Mouse (Mus musculus): ENCODE data around the gene Pde6b.

Gene Pde6b

GRCm38 (mm10) chr5:108465131-108465891 is 77.1 kb downstream of the Pde6b start:
- no peak for DNase-seq

- no peak for DNase-seq
Measured at GRCm38 (mm10) chr5:108466647-108467046, 78.5 kb downstream of the Pde6b start.

- no peak for DNase-seq
Measured at GRCm38 (mm10) chr5:108469617-108470016, 81.4 kb downstream of the Pde6b start.

GRCm38 (mm10) chr5:108473737-108474136 is 85.5 kb downstream of the Pde6b start:
- no peak for DNase-seq

- DNase-seq: no peak
Measured at GRCm38 (mm10) chr5:108475977-108476376, 87.8 kb downstream of the Pde6b start.

Measured in kidney, postnatal 14 days (tissue).